Mouse (Mus musculus) T-cell, adult 2 months (primary cell): ENCODE data around the gene Rps12-ps3.

ENCODE experiments used
- DNase-seq: peaks from one replicate; pipeline ENCODE4 v3.0.0; 2022; ENCODE audit warnings: low spot score

Gene Rps12-ps3

GRCm38 (mm10) chr19:59321990-59322389 lies at the start of gene Rps12-ps3:
Gene Rps12-ps3 (plus strand): TSS chr19:59322290.
- DNase-seq = no peak

- no peak for DNase-seq
These were observed 48.9 kb upstream of the Rps12-ps3 start for GRCm38 (mm10) chr19:59273190-59273589.

- no peak for DNase-seq
These were observed 45.7 kb upstream of the Rps12-ps3 start for GRCm38 (mm10) chr19:59276354-59276753.

- DNase-seq = no peak
These were observed 41.2 kb upstream of the Rps12-ps3 start for GRCm38 (mm10) chr19:59280841-59281240.

- no peak for DNase-seq
These were observed 40.1 kb upstream of the Rps12-ps3 start for GRCm38 (mm10) chr19:59282001-59282400.

- DNase-seq = no peak
These were observed 33.0 kb upstream of the Rps12-ps3 start for GRCm38 (mm10) chr19:59289042-59289441.

- no peak for DNase-seq
These were observed 32.3 kb upstream of the Rps12-ps3 start for GRCm38 (mm10) chr19:59289811-59290210.

GRCm38 (mm10) chr19:59292183-59292839 lies 29.8 kb upstream of the Rps12-ps3 start:
- no peak for DNase-seq

GRCm38 (mm10) chr19:59315308-59315707 lies 6.8 kb upstream of the Rps12-ps3 start:
- DNase-seq = no peak

GRCm38 (mm10) chr19:59316571-59316970 lies 5.5 kb upstream of the Rps12-ps3 start:
- no peak for DNase-seq

GRCm38 (mm10) chr19:59330816-59331225 lies 8.7 kb downstream of the Rps12-ps3 start:
- no peak for DNase-seq

- no peak for DNase-seq
These were observed 14.6 kb downstream of the Rps12-ps3 start for GRCm38 (mm10) chr19:59336655-59337054.

- no peak for DNase-seq
These were observed 16.0 kb downstream of the Rps12-ps3 start for GRCm38 (mm10) chr19:59337872-59338681.

- DNase-seq = no peak
These were observed 17.8 kb downstream of the Rps12-ps3 start for GRCm38 (mm10) chr19:59339908-59340307.

- no peak for DNase-seq
These were observed 20.9 kb downstream of the Rps12-ps3 start for GRCm38 (mm10) chr19:59342964-59343363.

- peak; percentile 42 for DNase-seq
These were observed 22.2 kb downstream of the Rps12-ps3 start for GRCm38 (mm10) chr19:59344304-59344711.

GRCm38 (mm10) chr19:59345081-59345657 lies 23.1 kb downstream of the Rps12-ps3 start:
- peak; percentile 69 for DNase-seq

GRCm38 (mm10) chr19:59345658-59346283 lies 23.7 kb downstream of the Rps12-ps3 start, which contains the start of gene Pdzd8:
Gene Pdzd8 (minus strand): TSS chr19:59345780.
- peak; percentile 86 for DNase-seq

- no peak for DNase-seq
These were observed 24.2 kb downstream of the Rps12-ps3 start for GRCm38 (mm10) chr19:59346325-59346724.

- no peak for DNase-seq
These were observed 27.4 kb downstream of the Rps12-ps3 start for GRCm38 (mm10) chr19:59349329-59349960.

GRCm38 (mm10) chr19:59350273-59350903 lies 28.3 kb downstream of the Rps12-ps3 start:
- peak; percentile 18 for DNase-seq
